Mouse (Mus musculus) kidney, adult 2 months (tissue): ENCODE data around the gene Pdcd1lg2. TPM values are rescaled to one million over a fixed set of nuclear protein-coding genes. Genes with fewer than 3 reads are reported as not detected.
"Not testable (repeated sequence)": the region's sequence is repeated elsewhere in the genome, so short reads cannot be mapped to it uniquely, and the experiment has no call there.

Experiments used
- DNase-seq: peaks from one replicate; pipeline ENCODE4 v3.0.0; 2021
- H3K27ac ChIP-seq: fragments of 200-500 bp; 2 replicates; pipeline ENCODE4 v1.5.1; 2012; ENCODE audit warnings: low read depth, low read length, control low read depth, inconsistent platforms; ENCODE audit not compliant: insufficient read depth
- H3K27me3 ChIP-seq: fragments of 200-500 bp; replicated peaks from 2 replicates; pipeline ENCODE4 v1.6.1; 2012; ENCODE audit warnings: mild to moderate bottlenecking, moderate library complexity, low read length, inconsistent platforms; ENCODE audit not compliant: control insufficient read depth, insufficient read depth
- H3K36me3 ChIP-seq: fragments of 200-500 bp; 2 replicates; pipeline ENCODE4 v1.6.1; 2012; ENCODE audit warnings: mild to moderate bottlenecking, moderate library complexity, low read length, inconsistent platforms; ENCODE audit not compliant: control insufficient read depth, insufficient read depth
- H3K4me1 ChIP-seq: fragments of 200-500 bp; 2 replicates; pipeline ENCODE4 v1.6.1; 2011; ENCODE audit warnings: low read length; ENCODE audit not compliant: control insufficient read depth, insufficient read depth
- H3K4me3 ChIP-seq: fragments of 200-500 bp; 2 replicates; pipeline ENCODE4 v1.5.1; 2011; ENCODE audit warnings: mild to moderate bottlenecking, low read depth, low read length, control low read depth; ENCODE audit not compliant: insufficient read depth
- CTCF ChIP-seq: fragments of 200-500 bp; conservative IDR thresholded peaks from 2 replicates; pipeline ENCODE4 v1.5.1; 2011; ENCODE audit warnings: low read depth, mild to moderate bottlenecking, control low read depth, low read length, moderate library complexity, mixed read lengths; ENCODE audit not compliant: insufficient read depth, insufficient read length
- POLR2A ChIP-seq: fragments of 200-500 bp; IDR thresholded peaks from one replicate; pipeline ENCODE4 v1.6.1; 2011; ENCODE audit warnings: low read depth, low read length, control low read depth
- WGBS: fragments of 180-500 bp; shearing (Covaris S2); methylation state at CpG from one replicate; pipeline ENCODE4 v1.1.7; 2018; 5-methylcytosine and 5-hydroxymethylcytosine counted together
- polyA plus RNA-seq: library from polyadenylated mRNA; depleted of rRNA; stranded (reverse); fragments of >200 nt; gene quantifications from 2 replicates; pipeline ENCODE4 v1.2.3, GENCODE M21; 2012

Gene Pdcd1lg2
- polyA plus RNA-seq, 1 experiment: 0.17 TPM

DNA sequence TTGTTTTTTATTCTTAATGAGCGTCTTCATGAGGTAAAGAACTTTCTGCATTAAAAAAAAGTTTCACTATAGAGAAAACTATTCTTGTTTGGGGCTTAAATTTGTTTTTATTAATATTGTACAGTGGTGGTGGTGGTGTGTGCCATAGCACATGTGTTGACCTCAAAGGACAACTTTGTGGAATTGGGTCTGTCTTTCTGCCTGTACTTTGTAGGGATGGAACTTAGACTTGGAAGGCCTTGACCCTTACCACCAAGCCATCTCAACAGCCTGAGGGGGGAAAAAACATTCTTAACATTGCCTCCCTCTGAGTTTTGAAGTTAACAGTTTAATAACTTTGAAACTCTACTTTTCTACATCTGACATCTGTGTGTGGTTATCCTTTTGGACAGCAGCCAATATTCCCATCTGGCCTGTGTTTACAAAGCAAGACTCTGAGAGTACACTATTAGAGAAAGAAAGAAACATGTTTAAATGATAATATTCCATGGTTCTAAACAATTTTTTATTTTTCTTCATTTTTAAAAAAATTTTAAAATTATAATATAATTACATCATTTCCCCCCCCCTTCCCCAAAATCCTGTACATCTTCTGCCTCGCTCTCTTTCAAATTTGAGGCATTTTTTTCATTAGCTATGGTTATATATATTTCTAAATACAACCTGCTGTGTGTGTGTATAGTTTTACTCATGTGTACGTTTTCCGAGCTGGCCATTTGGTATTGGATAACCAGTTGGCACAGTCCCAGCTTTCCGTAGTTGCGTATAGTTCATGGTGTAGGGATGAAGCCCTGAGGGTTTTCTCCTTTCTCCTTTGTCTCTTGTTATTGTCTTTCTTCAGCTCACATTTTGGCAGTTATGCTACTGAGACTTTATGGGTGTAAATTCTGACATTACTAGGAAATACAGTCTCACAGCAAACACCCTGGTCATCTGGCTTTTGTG is 2.0 kb downstream of the Pdcd1lg2 start:
- Histone ChIP-seq H3K4me3 (no peak overlapping the region), H3K36me3 (no peaks in the 10 kb centered on the region), H3K27ac (no peak overlapping the region), H3K4me1 (no peaks in the 10 kb centered on the region), H3K27me3 (no peaks in the 10 kb centered on the region)
- TF ChIP-seq CTCF (no peak), POLR2A (no peak)
- 82% methylated on average over 6 of the region's 6 CpGs for WGBS
- no peak for DNase-seq

DNA sequence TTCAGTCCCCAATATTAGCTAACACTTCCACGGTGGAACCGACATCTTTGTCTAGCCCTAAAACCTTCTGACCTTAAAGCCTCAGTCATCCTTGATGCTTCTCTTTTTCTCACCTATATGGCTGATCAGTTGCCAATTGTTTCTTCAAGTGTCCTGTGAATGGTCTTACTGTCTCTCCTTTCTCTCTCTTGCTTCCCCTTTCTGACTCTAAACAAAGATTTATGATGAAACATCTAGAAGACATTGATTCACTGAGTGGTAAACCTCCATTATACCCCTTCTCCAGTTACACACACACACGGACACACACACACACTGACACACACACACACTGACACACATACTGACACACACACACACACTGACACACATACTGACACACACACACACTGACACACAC is 3.8 kb downstream of the Pdcd1lg2 start:
- DNase-seq: no peak
- WGBS: 84% methylated on average over 3 of the region's 3 CpGs
- Histone ChIP-seq H3K4me3 (no peak overlapping the region), H3K27ac (no peak overlapping the region), H3K27me3 (no peaks in the 10 kb centered on the region), H3K4me1 (no peaks in the 10 kb centered on the region), H3K36me3 (no peaks in the 10 kb centered on the region)
- no peak for TF ChIP-seq POLR2A
- no peak for TF ChIP-seq CTCF

DNA sequence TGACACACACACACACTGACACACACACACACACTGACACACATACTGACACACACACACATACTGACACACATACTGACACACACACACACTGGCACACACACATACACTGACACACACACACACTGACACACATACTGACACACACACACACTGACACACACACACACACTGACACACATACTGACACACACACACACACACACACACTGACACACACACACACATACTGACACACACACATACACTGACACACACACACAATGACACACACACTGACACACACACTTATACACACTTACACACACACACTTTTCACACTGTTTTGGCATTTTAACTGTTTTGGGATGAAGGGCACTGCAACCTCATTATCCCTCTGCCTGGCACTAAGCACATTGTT is 4.2 kb downstream of the Pdcd1lg2 start:
- not testable (repeated sequence) for H3K36me3 ChIP-seq, H3K4me3 ChIP-seq, DNase-seq, H3K27ac ChIP-seq, H3K27me3 ChIP-seq, H3K4me1 ChIP-seq

DNA sequence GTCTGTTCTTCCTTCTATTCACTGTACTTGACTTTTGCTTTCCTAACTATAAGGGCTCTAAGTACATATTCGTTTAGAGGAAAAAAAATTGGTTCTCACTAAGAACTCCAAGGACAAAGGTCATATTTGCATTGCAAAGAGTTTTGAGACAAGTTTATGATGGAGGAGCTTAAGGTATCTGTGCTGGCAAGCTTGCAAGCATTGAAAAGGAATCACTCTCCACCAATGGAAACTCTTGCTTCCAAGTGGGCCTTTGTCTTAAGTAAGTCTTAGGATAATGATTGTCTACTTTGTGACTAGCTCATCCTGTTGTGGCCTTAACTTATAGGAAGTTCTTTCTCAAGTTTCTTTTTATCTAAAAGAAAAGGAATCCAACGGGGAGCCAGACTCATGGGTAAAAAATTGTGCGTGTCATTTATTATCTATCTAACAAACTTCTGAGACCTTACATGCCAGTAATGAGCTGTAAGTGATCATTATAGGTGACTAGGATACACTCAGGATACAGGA is 5.7 kb downstream of the Pdcd1lg2 start:
- TF ChIP-seq POLR2A: no peak
- no peak for TF ChIP-seq CTCF
- H3K4me3 ChIP-seq: no peak overlapping the region
- WGBS: 77% methylated on average over 3 of the region's 3 CpGs
- H3K27ac ChIP-seq: no peak overlapping the region
- DNase-seq: no peak
- no peaks in the 10 kb centered on the region for H3K4me1 ChIP-seq
- no peaks in the 10 kb centered on the region for H3K27me3 ChIP-seq
- H3K36me3 ChIP-seq: no peaks in the 10 kb centered on the region

DNA sequence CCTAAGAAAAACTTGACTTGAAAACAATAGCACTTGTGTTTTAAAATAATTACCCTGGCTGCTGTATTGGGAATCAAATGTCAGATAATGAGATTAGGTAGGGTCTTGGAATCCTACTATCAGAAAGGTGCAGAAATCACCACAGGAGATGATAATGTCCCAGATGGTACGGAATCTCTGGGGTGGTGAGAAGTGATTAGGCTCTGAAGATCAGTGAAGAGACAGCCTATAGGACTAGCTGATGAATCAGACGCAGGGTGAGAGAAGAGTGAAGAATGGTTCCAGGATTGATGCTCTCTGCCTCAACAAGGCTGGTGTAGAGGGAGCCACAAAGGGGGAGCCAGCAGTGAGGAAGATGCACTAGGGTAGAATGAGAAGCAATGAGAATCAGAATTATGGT is 6.5 kb downstream of the Pdcd1lg2 start:
- H3K4me1 ChIP-seq: no peaks in the 10 kb centered on the region
- DNase-seq: no peak
- TF ChIP-seq CTCF: no peak
- TF ChIP-seq POLR2A: no peak
- H3K4me3 ChIP-seq: no peak overlapping the region
- no peaks in the 10 kb centered on the region for H3K27me3 ChIP-seq
- WGBS: 93% methylated on average over 2 of the region's 2 CpGs
- H3K27ac ChIP-seq: no peak overlapping the region
- no peaks in the 10 kb centered on the region for H3K36me3 ChIP-seq

DNA sequence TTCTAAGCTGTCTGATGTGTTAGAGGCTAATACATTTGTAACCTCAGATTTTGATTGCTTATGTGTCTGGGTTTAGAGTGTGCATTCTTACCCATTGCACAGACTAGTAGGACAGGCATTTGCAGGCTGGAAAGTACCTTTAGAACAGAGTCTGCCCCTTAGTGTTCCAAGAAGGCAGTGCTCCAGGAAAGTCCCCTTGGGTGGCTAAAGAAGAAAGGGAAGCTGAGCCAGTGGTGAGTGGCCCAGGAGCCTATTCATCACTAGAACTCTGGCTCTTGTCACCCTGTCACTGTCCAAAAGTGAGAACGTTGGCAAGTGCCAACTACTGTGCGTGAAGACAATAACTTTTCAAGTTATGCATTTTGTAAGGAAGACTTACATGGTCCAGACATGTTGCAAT is 7.2 kb downstream of the Pdcd1lg2 start:
- no peak for DNase-seq
- TF ChIP-seq CTCF (no peak), POLR2A (no peak)
- H3K27me3 ChIP-seq: no peaks in the 10 kb centered on the region
- H3K27ac ChIP-seq: 0 out of 2 replicates have a peak overlapping the region, but pooled peaks have one; percentile 42
- no peak overlapping the region for H3K4me3 ChIP-seq
- H3K4me1 ChIP-seq: no peaks in the 10 kb centered on the region
- WGBS: 73% methylated on average over 2 of the region's 2 CpGs
- no peaks in the 10 kb centered on the region for H3K36me3 ChIP-seq

DNA sequence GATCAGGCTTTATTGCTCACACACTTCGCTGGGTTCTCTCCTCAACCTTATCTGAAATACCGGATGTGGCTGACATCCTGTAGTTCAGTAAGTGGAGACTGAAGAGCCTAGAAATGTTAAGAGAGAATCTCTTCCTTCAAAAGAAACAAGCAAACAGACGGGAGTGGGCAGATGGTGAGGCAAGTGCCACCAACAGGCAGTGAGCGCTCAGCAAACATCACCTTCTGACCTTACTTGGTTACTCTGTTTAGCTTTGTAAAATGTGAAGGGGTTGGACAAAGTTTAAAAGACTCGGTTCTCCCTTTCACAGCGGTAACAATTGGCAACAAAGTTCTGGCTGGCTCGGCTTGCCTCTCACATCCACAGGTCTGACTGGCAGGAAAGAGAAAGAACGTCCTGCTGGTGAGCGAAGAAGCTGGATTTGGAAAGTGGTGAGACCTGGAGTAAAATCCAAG is 8.0 kb downstream of the Pdcd1lg2 start:
- no peak overlapping the region; the same call in 1 of the 2 replicates for H3K27ac ChIP-seq
- WGBS: 30% methylated on average over 9 of the region's 9 CpGs
- H3K36me3 ChIP-seq: no peaks in the 10 kb centered on the region
- no peaks in the 10 kb centered on the region for H3K4me1 ChIP-seq
- H3K4me3 ChIP-seq: no peak overlapping the region
- peak; percentile 31 for DNase-seq
- TF ChIP-seq POLR2A (no peak), CTCF (no peak)
- H3K27me3 ChIP-seq: no peaks in the 10 kb centered on the region
